20 mouse cellular contexts compared by ENCODE assay signal in genomic region chr8:3219266-3219665, GRCm38 (mm10).
DNase-seq lines count a peak whose midpoint lies in the region; ATAC-seq and TF ChIP-seq lines count a peak whose summit lies in the region.
"Had no signal": no experiment of that assay in that cellular context is flagged by ENCODE, and none has a peak within 500 bp of the region (broad histone marks: within the 10 kb centered on the region; RNA-seq: fewer than 3 reads in every experiment).

No protein-coding gene starts in this region.

- H3K79me2 ChIP-seq in MEL (ENCODE audit: control insufficient read depth, insufficient read depth, low read length, poor library complexity) = peaks cover 1% of the 10 kb centered on the region; the same call in 1 of the 2 replicates

- no peaks in the 10 kb centered on the region for H3K9me3 ChIP-seq in liver, postnatal 0 days (ENCODE audit: low read length)
- H3K9me3 ChIP-seq in MEL (replicated peaks; ENCODE audit: insufficient read depth, low read length) = no peaks in the 10 kb centered on the region
- H3K9me3 ChIP-seq: embryonic facial prominence, embryonic 13.5 days; forebrain, embryonic 12.5 days; heart, embryonic 13.5 days; hindbrain, embryonic 12.5 days had no signal

- TF ChIP-seq RAD21 in MEL (IDR thresholded peaks at IDR 0.05; ENCODE audit: low read depth, low read length) = no peak

- no peak overlapping the region for H3K4me3 ChIP-seq in liver, postnatal 0 days (ENCODE audit: low read depth, low read length)
- no peak overlapping the region for H3K4me3 ChIP-seq in MEL (ENCODE audit: control insufficient read depth in 1 of 2, insufficient read depth in 1 of 2, low read depth in 2 of 2, low read length in 2 of 2)
- H3K4me3 ChIP-seq: embryonic facial prominence, embryonic 13.5 days; forebrain, embryonic 12.5 days; heart, embryonic 13.5 days; hindbrain, embryonic 12.5 days had no signal

- H3K9ac ChIP-seq in liver, postnatal 0 days (replicated peaks) = no peak overlapping the region
- no peak overlapping the region for H3K9ac ChIP-seq in MEL (ENCODE audit: control insufficient read depth, low read depth, low read length, poor library complexity, severe bottlenecking)
- H3K9ac ChIP-seq: embryonic facial prominence, embryonic 13.5 days; forebrain, embryonic 12.5 days; heart, embryonic 13.5 days; hindbrain, embryonic 12.5 days had no signal

- no peaks in the 10 kb centered on the region for H3K27me3 ChIP-seq in liver, postnatal 0 days (ENCODE audit: insufficient read depth, low read length)
- no peaks in the 10 kb centered on the region for H3K27me3 ChIP-seq in MEL (ENCODE audit: control insufficient read depth in 1 of 2, insufficient read depth in 2 of 2, low read length in 2 of 2)
- H3K27me3 ChIP-seq: embryonic facial prominence, embryonic 13.5 days; forebrain, embryonic 12.5 days; heart, embryonic 13.5 days; hindbrain, embryonic 12.5 days had no signal

- DNase-seq in heart, adult 11 months = peak; percentile 80
- DNase-seq in heart, postnatal 4 days = no peak
- no peak for DNase-seq in liver, postnatal 0 days
- DNase-seq in liver (no peak), 3T3-L1 (ENCODE audit: low read depth, low spot score) (peak; percentile 54), MEL (ENCODE audit: low read depth, low spot score) (peak; percentile 36)
- DNase-seq in urinary bladder, adult 2 months (ENCODE audit: low spot score) = no peak
- no peak for DNase-seq in layer of hippocampus, postnatal 25 days (ENCODE audit: extremely low spot score in 1 of 2, low spot score in 1 of 2)
- DNase-seq: cerebellum, adult 18-20 months; cerebellum, adult 9-11 months; cerebellum, postnatal 36 days; gastrocnemius, postnatal 10 days; heart, postnatal 36 days had no signal

- peaks cover 59% of the 10 kb centered on the region for H3K4me1 ChIP-seq in liver, postnatal 0 days (ENCODE audit: insufficient read depth)
- peaks cover 2 to 6% of the 10 kb centered on the region in 2 experiments; a peak in 2 of 4 replicates for H3K4me1 ChIP-seq in MEL (ENCODE audit: control insufficient read depth in 1 of 2, insufficient read depth in 2 of 2, low read length in 2 of 2)

- no peak for TF ChIP-seq CTCF in liver, postnatal 0 days (IDR thresholded peaks at IDR 0.05; ENCODE audit: low read depth)
- TF ChIP-seq CTCF in MEL (IDR thresholded peaks at IDR 0.05 in 2 of 3, conservative IDR thresholded peaks at IDR 0.05 in 1 of 3; ENCODE audit: control insufficient read depth in 1 of 3, insufficient read depth in 1 of 3, low read depth in 2 of 3, low read length in 3 of 3, poor library complexity in 1 of 3, severe bottlenecking in 1 of 3) = no peak

- H3K27ac ChIP-seq in liver, postnatal 0 days (ENCODE audit: low read depth) = peak overlapping the region; percentile 56
- no peak overlapping the region for H3K27ac ChIP-seq in MEL (ENCODE audit: control insufficient read depth, low read depth, low read length)
- H3K27ac ChIP-seq: forebrain, embryonic 12.5 days had no signal

- no peak for ATAC-seq in liver, postnatal 0 days
- ATAC-seq: forebrain, embryonic 16.5 days; hindbrain, embryonic 16.5 days; inflammation-experienced regulatory T-cells, adult 6 months had no signal

- H3K36me3 ChIP-seq in liver, postnatal 0 days (replicated peaks; ENCODE audit: insufficient read depth, low read length) = no peaks in the 10 kb centered on the region
- peaks cover 0 to 12% of the 10 kb centered on the region in 2 experiments; a peak in 2 of 4 replicates for H3K36me3 ChIP-seq in MEL (ENCODE audit: control insufficient read depth in 1 of 2, insufficient read depth in 2 of 2, low read length in 2 of 2)
- H3K36me3 ChIP-seq: embryonic facial prominence, embryonic 13.5 days; forebrain, embryonic 12.5 days; heart, embryonic 13.5 days; hindbrain, embryonic 12.5 days had no signal

- H3K4me2 ChIP-seq in liver, postnatal 0 days (ENCODE audit: low read depth, low read length) = no peak overlapping the region
- H3K4me2 ChIP-seq: heart, embryonic 13.5 days had no signal

- no peak for TF ChIP-seq POLR2A in MEL (IDR thresholded peaks at IDR 0.05; ENCODE audit: control insufficient read depth in 1 of 2, insufficient read depth in 1 of 2, low read depth in 1 of 2, low read length in 2 of 2, poor library complexity in 1 of 2)

- no peak for TF ChIP-seq EP300 in liver, postnatal 0 days (IDR thresholded peaks at IDR 0.05; ENCODE audit: low read depth)
- TF ChIP-seq EP300 in MEL (IDR thresholded peaks at IDR 0.05; ENCODE audit: low read depth in 1 of 2, low read length in 2 of 2) = no peak

- 59% methylated on average over 3 of the region's 3 CpGs for WGBS in liver, postnatal 0 days (ENCODE audit: insufficient replicate concordance)

TF ChIP-seq in MEL, 35 proteins besides CTCF, POLR2A, EP300 and RAD21:
- TF ChIP-seq USF1 (IDR thresholded peaks at IDR 0.05; ENCODE audit: low read depth, low read length) = no peak
- no peak for TF ChIP-seq ETS1 (IDR thresholded peaks at IDR 0.05; ENCODE audit: low read depth, low read length)
- no peak for TF ChIP-seq ZKSCAN1 (IDR thresholded peaks at IDR 0.05; ENCODE audit: low read depth, low read length)
- TF ChIP-seq MYC (IDR thresholded peaks at IDR 0.05; ENCODE audit: low read depth, low read length) = no peak
- no peak for TF ChIP-seq KAT2A (conservative IDR thresholded peaks at IDR 0.05; ENCODE audit: low read depth, low read length)
- TF ChIP-seq CHD2 (IDR thresholded peaks at IDR 0.05; ENCODE audit: low read length) = no peak
- TF ChIP-seq SMC3 (IDR thresholded peaks at IDR 0.05; ENCODE audit: low read depth, low read length) = no peak
- TF ChIP-seq MAX (IDR thresholded peaks at IDR 0.05; ENCODE audit: low read length) = no peak
- no peak for TF ChIP-seq RCOR1 (IDR thresholded peaks at IDR 0.05; ENCODE audit: low read depth, low read length)
- no peak for TF ChIP-seq GATA1 (IDR thresholded peaks at IDR 0.05; ENCODE audit: low read depth, low read length)
- TF ChIP-seq SIN3A (IDR thresholded peaks at IDR 0.05; ENCODE audit: low read length) = no peak
- TF ChIP-seq NRF1 (IDR thresholded peaks at IDR 0.05; ENCODE audit: insufficient read depth, low read depth, low read length, poor library complexity, severe bottlenecking) = no peak
- no peak for TF ChIP-seq ZC3H11A (IDR thresholded peaks at IDR 0.05; ENCODE audit: low read depth, low read length)
- TF ChIP-seq MAFK (IDR thresholded peaks at IDR 0.05; ENCODE audit: borderline replicate concordance, low read depth, low read length) = no peak
- TF ChIP-seq TCF12 (IDR thresholded peaks at IDR 0.05; ENCODE audit: low read depth, low read length) = no peak
- no peak for TF ChIP-seq E2F4 (IDR thresholded peaks at IDR 0.05; ENCODE audit: borderline replicate concordance, low read depth, low read length)
- TF ChIP-seq BHLHE40 (IDR thresholded peaks at IDR 0.05; ENCODE audit: borderline replicate concordance, low read depth, low read length) = no peak
- no peak for TF ChIP-seq JUND (IDR thresholded peaks at IDR 0.05; ENCODE audit: low read depth, low read length)

Comparison
In these comparisons a context has a peak if more than half of its experiments do, and no peak if none do; other contexts are left out.
1. DNase-seq: peak in heart, adult 11 months (single experiment), 3T3-L1 (single experiment) and MEL (single experiment); none in heart, postnatal 4 days (single experiment), liver, postnatal 0 days (single experiment), liver (single experiment), urinary bladder, adult 2 months (single experiment) and layer of hippocampus, postnatal 25 days (0 of 2).